Mouse (Mus musculus) spleen, adult 2 months (tissue): ENCODE results near the gene Rcor3. TPM values are rescaled to one million over a fixed set of nuclear protein-coding genes. Genes with fewer than 3 reads are reported as not detected.

Experiments used
- DNase-seq, 2 experiments: peaks; one replicate each; pipeline versions ENCODE4 v3.0.0 to v3.0.0-alpha.2; 2012 to 2021; ENCODE audit warnings: low spot score in 2 of 2, low read depth in 1 of 2
- H3K27ac ChIP-seq: fragments of 200-500 bp; 2 replicates; pipeline ENCODE4 v1.5.1; 2012; ENCODE audit warnings: low read length, inconsistent platforms; ENCODE audit not compliant: insufficient read depth
- H3K27me3 ChIP-seq: fragments of 200-500 bp; 2 replicates; pipeline ENCODE4 v1.6.1; 2012; ENCODE audit warnings: mild to moderate bottlenecking, moderate library complexity, low read length, inconsistent platforms; ENCODE audit not compliant: control insufficient read depth, insufficient read depth
- H3K36me3 ChIP-seq: fragments of 200-500 bp; 2 replicates; pipeline ENCODE4 v1.6.1; 2012; ENCODE audit warnings: mild to moderate bottlenecking, low read length, inconsistent platforms; ENCODE audit not compliant: control insufficient read depth, insufficient read depth
- H3K4me1 ChIP-seq: fragments of 200-500 bp; 2 replicates; pipeline ENCODE4 v1.6.1; 2011; ENCODE audit warnings: inconsistent platforms; ENCODE audit not compliant: control insufficient read depth, insufficient read depth, insufficient read length
- H3K4me3 ChIP-seq: fragments of 200-500 bp; 2 replicates; pipeline ENCODE4 v1.5.1; 2011; ENCODE audit warnings: mild to moderate bottlenecking, inconsistent platforms; ENCODE audit not compliant: insufficient read depth, insufficient read length; ENCODE audit errors: extremely low read depth
- CTCF ChIP-seq: fragments of 200-500 bp; IDR thresholded peaks from 2 replicates; pipeline ENCODE4 v1.5.1; 2011; ENCODE audit warnings: mild to moderate bottlenecking, inconsistent platforms; ENCODE audit not compliant: insufficient read depth, insufficient read length, insufficient replicate concordance; ENCODE audit errors: extremely low read depth
- POLR2A ChIP-seq: fragments of 200-500 bp; IDR thresholded peaks from 2 replicates; pipeline ENCODE4 v1.6.1; 2011; ENCODE audit warnings: low read depth, low read length, inconsistent platforms
- WGBS: fragments of 180-500 bp; shearing (Covaris S2); methylation state at CpG from one replicate; pipeline ENCODE4 v1.1.7; 2018; 5-methylcytosine and 5-hydroxymethylcytosine counted together
- polyA plus RNA-seq: library from polyadenylated mRNA; depleted of rRNA; stranded (reverse); fragments of >200 nt; gene quantifications from 2 replicates; pipeline ENCODE4 v1.2.3, GENCODE M21; 2012

The Rcor3 gene
- polyA plus RNA-seq, 1 experiment: 16.7 TPM

GRCm38 (mm10) chr1:192072426-192072825, 65.4 kb downstream of the Rcor3 start:
- Histone ChIP-seq H3K36me3 (peaks cover 21% of the 10 kb centered on the region), H3K4me3 (no peak overlapping the region), H3K27ac (no peak overlapping the region), H3K27me3 (no peaks in the 10 kb centered on the region), H3K4me1 (peaks cover 18% of the 10 kb centered on the region; the same call in 1 of the 2 replicates)
- WGBS: 88% methylated on average over 1 of the region's 1 CpGs
- TF ChIP-seq CTCF (no peak), POLR2A (no peak)
- no peak for DNase-seq

- H3K27me3 ChIP-seq: no peaks in the 10 kb centered on the region
- H3K4me3 ChIP-seq: no peak overlapping the region
- no peak for TF ChIP-seq POLR2A
- TF ChIP-seq CTCF: no peak
- no peak for DNase-seq
- peak overlapping the region; percentile 10; the same call in 1 of the 2 replicates for H3K27ac ChIP-seq
- H3K36me3 ChIP-seq: peaks cover 34% of the 10 kb centered on the region
- peaks cover 12% of the 10 kb centered on the region; the same call in 1 of the 2 replicates for H3K4me1 ChIP-seq
- WGBS: 27% methylated on average over 3 of the region's 3 CpGs
These were observed 67.2 kb downstream of the Rcor3 start for GRCm38 (mm10) chr1:192070618-192071051.

GRCm38 (mm10) chr1:192069971-192070591, 67.8 kb downstream of the Rcor3 start:
- Histone ChIP-seq H3K4me3 (no peak overlapping the region), H3K36me3 (peaks cover 39% of the 10 kb centered on the region), H3K27me3 (no peaks in the 10 kb centered on the region), H3K27ac (peak overlapping the region; percentile 10; the same call in 1 of the 2 replicates), H3K4me1 (peaks cover 12% of the 10 kb centered on the region; the same call in 1 of the 2 replicates)
- TF ChIP-seq CTCF: no peak
- no peak for TF ChIP-seq POLR2A
- no peak for DNase-seq
- WGBS: 31% methylated on average over 13 of the region's 13 CpGs

GRCm38 (mm10) chr1:192068188-192068587, 69.7 kb downstream of the Rcor3 start:
- no peak for DNase-seq
- WGBS: 77% methylated on average over 2 of the region's 2 CpGs
- TF ChIP-seq POLR2A (no peak), CTCF (no peak)
- Histone ChIP-seq H3K27me3 (no peaks in the 10 kb centered on the region), H3K4me1 (peaks cover 5% of the 10 kb centered on the region; the same call in 1 of the 2 replicates), H3K36me3 (peaks cover 52% of the 10 kb centered on the region), H3K27ac (no peak overlapping the region), H3K4me3 (no peak overlapping the region)

- 98% methylated on average over 3 of the region's 3 CpGs for WGBS
- peaks cover 5% of the 10 kb centered on the region; the same call in 1 of the 2 replicates for H3K4me1 ChIP-seq
- TF ChIP-seq POLR2A (no peak), CTCF (no peak)
- no peaks in the 10 kb centered on the region for H3K27me3 ChIP-seq
- H3K27ac ChIP-seq: no peak overlapping the region
- no peak for DNase-seq
- H3K4me3 ChIP-seq: no peak overlapping the region
- H3K36me3 ChIP-seq: peaks cover 53% of the 10 kb centered on the region
These were observed 70.9 kb downstream of the Rcor3 start for GRCm38 (mm10) chr1:192066956-192067355.

DNA sequence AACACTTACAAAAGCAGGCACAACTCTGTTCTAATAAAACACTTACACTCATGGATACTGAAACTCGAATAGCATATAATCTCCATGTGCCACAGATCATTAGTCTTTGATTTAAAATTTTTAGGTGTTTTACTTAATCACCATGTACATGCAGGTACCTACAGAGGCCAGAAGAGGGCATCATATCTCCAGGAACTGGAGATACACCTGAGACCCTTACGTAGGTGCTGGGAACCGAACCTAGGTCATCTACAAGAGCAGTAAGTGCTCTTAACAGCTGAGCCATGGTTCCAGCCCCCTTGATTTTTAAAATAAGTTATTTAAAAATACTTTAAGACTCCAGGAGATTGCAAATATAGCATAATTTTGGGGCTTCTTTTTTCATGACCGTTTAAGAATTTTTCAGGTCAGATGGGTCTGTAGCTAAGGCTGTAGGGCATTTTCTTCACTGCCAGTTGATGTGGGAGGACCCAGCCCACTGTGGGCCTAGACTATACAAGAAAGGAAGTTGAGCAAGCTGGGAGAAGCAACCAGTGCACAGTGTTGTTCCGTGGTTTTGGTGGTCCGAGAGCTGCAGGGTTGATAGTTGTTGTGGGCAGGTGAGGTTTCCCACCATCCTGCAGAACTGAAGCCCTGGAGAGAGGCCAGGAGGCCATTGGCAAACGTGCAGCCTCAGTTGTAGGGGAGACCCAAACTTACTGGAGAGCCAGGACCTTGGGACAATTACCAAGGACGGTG, 74.5 kb downstream of the Rcor3 start:
- TF ChIP-seq CTCF (no peak), POLR2A (no peak)
- no peak overlapping the region for H3K27ac ChIP-seq
- peaks cover 65% of the 10 kb centered on the region for H3K36me3 ChIP-seq
- no peaks in the 10 kb centered on the region for H3K4me1 ChIP-seq
- no peak for DNase-seq
- 84% methylated on average over 8 of the region's 8 CpGs for WGBS
- no peaks in the 10 kb centered on the region for H3K27me3 ChIP-seq
- H3K4me3 ChIP-seq: no peak overlapping the region

DNA sequence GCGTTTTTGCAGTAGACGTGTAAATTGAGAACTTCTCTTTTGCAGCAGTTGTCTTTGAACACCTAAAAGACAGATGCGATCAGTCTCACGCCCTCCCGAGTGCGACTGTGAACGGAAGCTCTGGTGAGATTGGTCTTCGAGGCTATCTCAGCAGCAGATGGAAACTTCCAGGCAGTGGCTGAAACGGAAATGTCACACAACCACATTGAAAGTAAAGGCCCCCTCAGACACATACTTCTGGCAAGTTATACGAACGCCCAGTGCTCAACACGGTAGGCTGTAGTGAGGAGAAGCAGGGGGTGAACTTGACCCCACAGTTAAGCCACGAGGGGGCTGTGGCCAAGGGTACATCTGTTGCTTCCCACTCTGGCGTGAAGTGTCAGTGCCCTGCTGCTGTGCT, 75.2 kb downstream of the Rcor3 start:
- Histone ChIP-seq H3K27me3 (no peaks in the 10 kb centered on the region), H3K36me3 (peaks cover 64% of the 10 kb centered on the region), H3K4me1 (no peaks in the 10 kb centered on the region), H3K4me3 (no peak overlapping the region), H3K27ac (peak overlapping the region; percentile 13; the same call in 1 of the 2 replicates)
- DNase-seq: no peak
- TF ChIP-seq POLR2A (no peak), CTCF (no peak)
- WGBS: 80% methylated on average over 14 of the region's 14 CpGs
